Mouse (Mus musculus) ovary, adult 18-20 months (tissue): Measurements from ENCODE around the gene Mrpl37.
"Not testable (repeated sequence)": the region's sequence is repeated elsewhere in the genome, so short reads cannot be mapped to it uniquely, and the experiment has no call there.

ENCODE experiments used
- DNase-seq: peaks from one replicate; pipeline ENCODE4 v3.0.0; 2022; ENCODE audit warnings: low spot score, mixed read lengths

Mrpl37 gene

DNA sequence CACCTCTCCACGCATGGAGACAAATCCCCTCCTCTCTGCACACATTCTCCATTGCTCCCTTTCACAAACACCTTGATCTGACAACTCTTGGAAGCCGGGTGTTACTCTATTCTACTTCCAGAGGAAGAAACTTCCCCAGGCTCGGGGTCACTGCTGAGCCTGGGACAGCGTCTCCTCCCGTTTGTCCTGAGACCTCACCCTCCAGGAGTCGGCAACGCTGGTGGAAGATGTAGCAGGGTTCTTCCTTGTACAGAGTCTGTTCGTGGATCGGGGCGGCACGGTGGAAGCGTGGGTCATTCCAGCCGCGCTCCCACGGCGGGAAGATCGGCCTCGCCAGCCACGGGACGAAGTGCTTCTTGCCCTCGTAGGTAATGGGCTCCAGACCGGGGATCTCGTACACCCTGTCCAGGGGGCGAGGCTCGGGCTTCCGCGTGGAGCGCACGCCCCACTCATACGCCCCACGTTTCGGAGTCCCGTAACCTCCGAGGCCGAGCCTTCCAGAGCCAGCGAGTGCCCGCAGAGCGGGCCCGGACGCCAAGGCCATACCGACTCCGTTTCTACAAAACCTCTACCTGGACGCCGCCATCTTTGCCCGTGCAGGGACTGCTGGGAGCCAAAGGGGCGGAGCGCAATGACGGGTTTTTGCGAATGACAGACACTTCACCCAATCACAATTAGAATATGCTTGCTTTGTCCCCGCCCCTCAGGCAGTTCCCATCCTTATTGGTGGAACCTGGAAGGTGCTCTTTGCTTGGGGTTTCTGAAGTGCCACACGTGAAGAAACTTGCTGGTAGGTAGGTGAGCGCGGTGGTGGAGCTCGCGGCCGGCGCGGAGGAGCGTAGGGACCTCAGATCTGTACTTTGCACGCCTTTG, at the start of gene Mrpl37, which contains the start of gene Cyb5rl:
Gene Mrpl37 (minus strand): TSS at position 617 of the 873 bp plus-strand sequence.
Gene Cyb5rl (plus strand): TSS at position 737 of the 873 bp plus-strand sequence.
- DNase-seq: peak; percentile 92

- no peak for DNase-seq
Observed at GRCm38 (mm10) chr4:107114278-107114677, 47.6 kb upstream of the Mrpl37 start.

DNA sequence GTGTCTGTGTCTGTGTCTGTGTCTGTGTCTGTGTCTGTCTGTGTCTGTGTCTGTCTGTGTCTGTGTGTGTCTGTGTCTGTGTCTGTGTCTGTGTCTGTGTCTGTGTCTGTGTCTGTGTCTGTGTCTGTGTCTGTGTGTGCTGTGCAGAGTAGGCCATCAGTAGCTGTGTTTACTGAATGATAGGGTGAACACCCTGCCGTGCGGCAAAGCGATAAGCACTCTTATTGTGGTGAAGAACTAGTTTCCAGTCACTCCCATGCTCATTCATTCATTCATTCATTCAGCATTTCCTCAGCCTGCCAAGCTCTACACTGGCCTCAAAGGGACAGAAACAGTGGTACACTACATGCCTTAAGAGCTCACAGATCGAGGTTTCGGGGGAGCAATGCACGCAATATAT, 42.5 kb upstream of the Mrpl37 start:
- not testable (repeated sequence) for DNase-seq

- DNase-seq: no peak
Observed at GRCm38 (mm10) chr4:107108291-107108731, 41.6 kb upstream of the Mrpl37 start.

DNA sequence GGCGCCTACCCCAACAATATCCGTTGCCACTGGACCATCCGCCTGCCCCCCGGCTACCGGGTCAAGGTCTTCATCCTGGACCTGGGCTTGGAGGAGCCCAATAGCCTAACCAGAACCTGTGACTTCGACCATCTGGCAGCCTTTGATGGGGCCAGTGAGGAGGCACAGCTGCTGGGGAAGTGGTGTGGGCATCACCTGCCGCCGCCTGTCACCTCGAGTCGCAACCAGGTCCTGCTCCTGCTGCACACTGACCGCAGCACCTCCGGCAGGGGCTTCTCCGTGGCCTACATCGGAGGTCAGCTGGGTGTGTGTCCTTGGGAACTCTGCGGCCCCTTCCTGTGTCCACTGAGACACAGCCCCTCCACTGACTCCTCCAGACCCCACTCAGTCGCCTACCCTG, 40.1 kb upstream of the Mrpl37 start:
- DNase-seq: no peak

DNA sequence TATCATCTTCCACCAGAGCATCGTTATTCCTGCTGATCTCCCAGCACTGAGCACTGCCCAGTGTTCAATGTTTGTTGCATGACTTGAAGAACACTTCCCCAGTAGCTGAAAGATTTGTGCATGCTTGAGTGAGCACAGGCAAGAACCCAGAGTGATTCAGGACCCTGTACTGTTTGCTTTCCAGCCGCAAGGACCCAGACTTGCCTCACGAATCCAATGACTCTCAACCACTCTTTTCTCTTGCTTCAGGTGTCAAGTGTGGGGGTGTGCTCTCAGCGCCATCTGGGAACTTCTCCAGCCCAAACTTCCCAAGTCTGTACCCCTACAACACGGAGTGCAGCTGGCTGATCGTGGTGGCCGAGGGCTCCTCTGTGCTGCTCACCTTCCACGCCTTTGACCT, 35.6 kb upstream of the Mrpl37 start:
- DNase-seq: no peak

- DNase-seq: no peak
Observed at GRCm38 (mm10) chr4:107098791-107099525, 32.3 kb upstream of the Mrpl37 start.

- no peak for DNase-seq
Observed at GRCm38 (mm10) chr4:107098375-107098774, 31.7 kb upstream of the Mrpl37 start.

- no peak for DNase-seq
Observed at GRCm38 (mm10) chr4:107097871-107098270, 31.2 kb upstream of the Mrpl37 start.

- DNase-seq: no peak
Observed at GRCm38 (mm10) chr4:107096841-107097373, 30.2 kb upstream of the Mrpl37 start, which contains the start of gene Cdcp2. Cdcp2 (plus strand) TSS chr4:107096891.

DNA sequence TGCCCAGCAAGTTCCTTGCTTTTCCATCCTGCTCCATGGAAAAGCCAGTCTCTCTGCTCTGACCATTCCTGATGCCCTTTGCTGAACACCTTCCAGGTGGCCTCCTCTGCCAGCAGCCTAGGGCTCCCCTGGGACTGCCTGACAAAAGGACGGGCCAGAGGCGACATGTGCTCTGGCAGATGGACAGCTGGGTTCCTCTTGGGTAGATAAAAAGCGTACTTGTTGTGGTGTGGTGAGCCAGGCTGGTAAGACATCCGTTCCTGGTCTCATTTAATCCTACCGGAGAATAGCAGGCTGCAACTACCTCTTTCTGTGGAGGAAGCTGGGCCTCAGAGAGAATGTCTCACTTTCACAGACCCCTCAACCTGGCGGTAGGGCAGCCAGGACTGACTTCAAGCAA, 29.4 kb upstream of the Mrpl37 start:
- no peak for DNase-seq

DNA sequence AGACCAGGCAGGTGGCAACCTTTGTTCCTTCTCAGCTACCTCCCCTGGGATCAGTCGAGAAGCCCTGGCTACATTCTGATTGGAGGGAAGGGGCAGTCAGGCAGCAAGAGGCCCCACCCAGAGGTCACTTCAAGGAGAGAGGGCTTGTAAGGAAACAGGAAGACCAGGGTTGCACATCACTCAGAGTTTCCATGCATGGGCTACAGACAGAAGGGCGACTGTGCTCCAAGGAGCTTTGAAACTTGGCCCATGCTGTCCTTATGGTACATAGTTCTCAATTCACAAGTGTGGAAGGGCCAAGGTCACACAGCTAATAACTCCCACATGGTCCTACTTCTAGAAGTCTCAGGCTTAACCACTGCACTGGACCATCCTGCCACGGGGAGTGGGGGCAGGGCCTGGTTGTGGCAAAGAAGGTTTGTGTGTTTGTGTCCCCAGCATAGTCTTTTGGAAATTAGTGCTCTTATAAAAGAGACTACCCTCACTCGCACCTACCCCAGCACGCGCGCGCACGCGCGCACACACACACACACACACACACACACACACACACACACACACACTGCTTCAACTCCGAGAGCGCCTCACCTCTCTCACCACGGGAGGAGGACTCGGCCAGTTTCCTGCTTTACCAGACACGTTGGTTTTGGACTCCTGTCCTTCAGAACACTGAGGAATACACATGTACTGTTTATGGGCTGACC, 28.0 kb upstream of the Mrpl37 start:
- DNase-seq: no peak

DNA sequence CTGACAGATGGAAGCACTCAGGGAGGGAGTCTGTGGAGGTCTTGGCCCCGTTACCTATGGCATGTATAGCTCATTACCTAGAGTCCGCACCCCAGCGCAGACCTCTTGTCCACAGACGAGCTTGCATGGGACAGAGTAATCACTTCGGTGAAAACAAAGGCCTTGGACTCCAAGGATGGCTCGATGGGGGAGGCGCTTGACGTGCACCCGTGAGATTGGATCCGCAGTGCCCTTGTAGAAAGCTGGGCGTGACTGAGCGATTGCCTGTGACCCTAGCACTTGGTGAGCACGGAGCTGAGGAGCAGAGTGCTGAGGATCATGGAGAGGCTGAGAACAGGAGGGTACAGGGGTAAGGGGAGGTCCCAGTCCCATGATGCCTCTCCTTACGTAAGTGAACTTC, 25.0 kb upstream of the Mrpl37 start:
- DNase-seq: peak; percentile 76

DNA sequence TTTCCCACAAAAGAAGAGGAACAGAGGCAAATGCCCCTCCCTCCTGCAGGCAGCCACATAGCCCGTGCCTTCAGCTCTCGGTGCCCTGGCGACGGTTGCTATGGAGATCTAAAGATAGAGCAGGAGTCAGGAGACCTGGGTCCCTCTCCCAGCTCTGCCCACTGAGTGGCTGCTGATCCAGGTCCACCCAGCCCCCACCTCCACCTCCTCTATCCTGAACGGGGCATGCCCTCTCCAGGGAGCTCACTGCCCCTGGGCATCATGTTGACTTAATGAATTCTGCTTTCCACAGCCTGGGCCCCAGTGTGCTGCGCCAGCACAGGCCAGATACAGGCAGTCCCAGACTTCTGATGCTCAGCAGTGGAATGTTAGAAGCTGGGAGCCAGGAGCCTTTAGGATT, 18.2 kb upstream of the Mrpl37 start:
- DNase-seq: no peak

DNA sequence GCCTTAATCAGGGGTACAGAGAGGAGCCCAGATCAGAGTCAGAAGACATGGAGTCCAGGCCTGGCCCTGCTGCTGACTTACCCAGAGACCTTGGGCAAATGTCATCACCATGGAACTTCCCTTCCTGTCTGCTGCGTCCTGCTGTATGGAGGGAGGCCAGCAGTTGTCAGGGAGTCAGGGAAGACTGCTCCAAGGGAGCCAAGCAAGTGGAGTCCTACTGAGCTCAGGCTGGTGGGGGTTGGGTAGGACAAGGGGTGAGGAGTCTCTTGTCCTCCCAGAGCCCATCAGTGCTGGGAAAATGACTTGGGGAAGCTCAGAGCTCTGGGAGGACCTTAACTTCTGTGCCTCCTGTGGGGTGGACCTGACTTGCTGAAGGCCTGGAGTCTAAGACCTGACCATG, 17.7 kb upstream of the Mrpl37 start:
- DNase-seq: no peak

DNA sequence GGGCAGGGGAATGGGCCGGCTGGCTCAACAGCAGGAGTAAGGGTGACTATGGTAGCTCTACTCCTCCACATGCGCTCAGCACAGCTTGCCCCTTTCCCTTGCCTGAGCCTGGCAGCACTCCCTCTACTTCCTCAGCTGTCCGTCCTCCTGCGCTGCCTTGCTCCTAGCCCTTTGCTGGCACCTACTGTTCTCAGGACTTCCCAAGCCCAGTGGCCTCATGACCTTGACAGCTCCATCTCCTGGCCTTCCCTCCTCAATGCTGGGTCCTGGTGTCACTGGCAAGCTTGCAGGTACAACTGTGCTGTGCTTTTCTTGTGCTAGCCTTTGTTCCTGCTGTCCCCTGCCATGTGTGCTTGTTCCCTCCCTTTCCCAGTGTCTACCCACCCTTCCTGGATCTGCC, 16.5 kb upstream of the Mrpl37 start:
- DNase-seq: no peak

GRCm38 (mm10) chr4:107082185-107082584, 15.5 kb upstream of the Mrpl37 start:
- no peak for DNase-seq

DNA sequence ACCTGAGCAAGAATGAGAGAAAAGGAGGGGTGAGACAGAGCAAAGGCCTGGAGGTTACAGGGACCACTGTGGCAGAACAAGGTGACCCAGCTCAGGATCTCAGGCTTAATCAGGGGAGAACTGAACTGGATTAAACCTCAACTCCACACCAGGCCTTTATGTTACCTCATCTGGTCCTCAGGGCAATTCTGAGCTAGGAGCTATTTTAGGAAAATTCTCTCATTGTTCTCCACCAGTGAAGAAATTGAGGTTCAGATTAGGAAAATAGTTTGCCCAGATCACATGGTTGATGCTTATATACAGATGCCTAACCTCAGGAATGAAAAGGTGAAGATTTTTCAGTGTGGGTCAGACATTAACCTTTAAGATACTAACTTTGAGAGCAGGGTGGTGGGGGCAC, 13.0 kb upstream of the Mrpl37 start:
- no peak for DNase-seq

DNA sequence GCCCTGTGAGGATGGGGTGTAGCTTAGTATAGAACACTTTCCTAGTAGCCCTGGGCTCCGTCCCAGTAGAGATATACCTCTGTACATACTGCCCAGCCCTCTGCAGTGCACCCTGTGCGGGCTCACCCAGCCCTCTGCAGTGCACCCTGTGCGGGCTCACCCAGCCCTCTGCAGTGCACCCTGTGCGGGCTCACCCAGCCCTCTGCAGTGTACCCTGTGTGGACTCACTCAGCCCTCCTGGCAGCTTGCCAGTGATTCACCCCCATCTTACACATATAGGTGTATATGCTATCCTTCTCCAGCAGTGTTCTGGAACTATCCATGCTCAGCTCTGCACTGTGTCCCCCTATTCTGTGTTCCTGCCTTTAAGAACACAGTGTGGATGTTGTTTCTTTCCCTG, 12.2 kb upstream of the Mrpl37 start:
- no peak for DNase-seq

- DNase-seq: no peak
Observed at GRCm38 (mm10) chr4:107075456-107075855, 8.8 kb upstream of the Mrpl37 start.

GRCm38 (mm10) chr4:107072343-107072742, 5.7 kb upstream of the Mrpl37 start:
- no peak for DNase-seq
